ENCODE assay signal across 8 mouse cellular contexts in genomic region chr14:48083836-48084812, GRCm38 (mm10). TPM values are rescaled to one million over a fixed set of nuclear protein-coding genes. Genes with fewer than 3 reads are reported as not detected.
DNase-seq lines count a peak whose midpoint lies in the region; ATAC-seq and TF ChIP-seq lines count a peak whose summit lies in the region.

No protein-coding gene starts in this region.

- TF ChIP-seq CTCF in intestine, postnatal 0 days (IDR thresholded peaks at IDR 0.05; ENCODE audit: low read depth), result no peak

- no peaks in the 10 kb centered on the region for H3K36me3 ChIP-seq in embryonic facial prominence, embryonic 14.5 days (ENCODE audit: control insufficient read depth, insufficient read depth, low read length)
- H3K36me3 ChIP-seq in intestine, postnatal 0 days (ENCODE audit: control insufficient read depth, insufficient read depth), result no peaks in the 10 kb centered on the region

- WGBS in embryonic facial prominence, embryonic 14.5 days, result 25% methylated on average over 14 of the region's 14 CpGs
- WGBS in intestine, postnatal 0 days, result 28% methylated on average over 14 of the region's 14 CpGs

- no peaks in the 10 kb centered on the region for H3K27me3 ChIP-seq in embryonic facial prominence, embryonic 14.5 days (replicated peaks; ENCODE audit: control insufficient read depth, insufficient read depth, low read length)
- H3K27me3 ChIP-seq in intestine, postnatal 0 days (replicated peaks; ENCODE audit: control insufficient read depth, insufficient read depth, low read length), result no peaks in the 10 kb centered on the region

- H3K4me1 ChIP-seq in embryonic facial prominence, embryonic 14.5 days (ENCODE audit: control insufficient read depth, insufficient read depth, low read length), result peaks cover 10% of the 10 kb centered on the region; the same call in 1 of the 2 replicates
- H3K4me1 ChIP-seq in intestine, postnatal 0 days (replicated peaks; ENCODE audit: control insufficient read depth, insufficient read depth, low read length), result no peaks in the 10 kb centered on the region

- no peak overlapping the region for H3K9ac ChIP-seq in embryonic facial prominence, embryonic 14.5 days (ENCODE audit: low read depth, low read length)
- H3K9ac ChIP-seq in intestine, postnatal 0 days (ENCODE audit: low read depth, low read length), result no peak overlapping the region

- no peak for DNase-seq in frontal cortex, postnatal 36 days (ENCODE audit: low spot score in 2 of 2)
- peak; percentile 57 for DNase-seq in Muller cell, postnatal 12 days (ENCODE audit: inconsistent ontology term)
- DNase-seq in embryonic facial prominence, embryonic 14.5 days (ENCODE audit: low spot score), result peak; percentile 63
- DNase-seq in layer of hippocampus, postnatal 14 days (ENCODE audit: low spot score in 2 of 2), result peak; percentile 27 to 65
- DNase-seq in spleen, postnatal 14 days (ENCODE audit: low spot score in 2 of 2), result no peak

- peak; percentile 34; the same call in 1 of the 2 replicates for ATAC-seq in frontal cortex, adult (ENCODE audit: low TSS enrichment)
- ATAC-seq in embryonic facial prominence, embryonic 14.5 days (ENCODE audit: low read depth), result 0 out of 2 replicates have a peak, but pooled peaks have one; percentile 41
- ATAC-seq in megakaryocyte-erythroid progenitor cell, adult 5-6 weeks (replicated peaks; ENCODE audit: low FRiP score, low TSS enrichment, poor library complexity, severe bottlenecking), result no peak
- no peak for ATAC-seq in intestine, postnatal 0 days

- H3K27ac ChIP-seq in embryonic facial prominence, embryonic 14.5 days (replicated peaks; ENCODE audit: low read depth, low read length), result no peak overlapping the region
- no peak overlapping the region for H3K27ac ChIP-seq in intestine, postnatal 0 days (ENCODE audit: low read depth, low read length)

- peak overlapping the region; percentile 13; the same call in 1 of the 2 replicates for H3K4me2 ChIP-seq in embryonic facial prominence, embryonic 14.5 days (ENCODE audit: low read depth, low read length)
- H3K4me2 ChIP-seq in intestine, postnatal 0 days (replicated peaks; ENCODE audit: low read depth), result no peak overlapping the region

- H3K9me3 ChIP-seq in embryonic facial prominence, embryonic 14.5 days (ENCODE audit: control insufficient read depth, low read length), result no peaks in the 10 kb centered on the region
- no peaks in the 10 kb centered on the region for H3K9me3 ChIP-seq in intestine, postnatal 0 days (ENCODE audit: control insufficient read depth)

- no peak overlapping the region for H3K4me3 ChIP-seq in embryonic facial prominence, embryonic 14.5 days (ENCODE audit: low read depth, low read length)
- no peak overlapping the region for H3K4me3 ChIP-seq in intestine, postnatal 0 days (ENCODE audit: low read depth, low read length)

RNA-seq across cellular contexts. Expression of gene Peli2, which starts 36.5 kb away (rescaled TPM):
- polyA plus RNA-seq in embryonic facial prominence, embryonic 14.5 days (2014; fragmentation: Nextera tagmentation; extraction: Ambion mirVana), result 5.5 and 6.9 TPM in 2 replicates
- 10 to 100 TPM; 20.4 to 26.0 TPM for total RNA-seq in layer of hippocampus, postnatal 14 days (2021)
- 0.72 TPM in 1 of 2 replicates, not detected in the other for total RNA-seq in megakaryocyte-erythroid progenitor cell, adult 5-6 weeks (2014; fragmentation: Nextera tagmentation)
- 0.05 and 0.57 TPM in 2 replicates for total RNA-seq in megakaryocyte-erythroid progenitor cell, adult 5-6 weeks (2017)
- 2.0 and 2.1 TPM in 2 replicates for polyA plus RNA-seq in intestine, postnatal 0 days (2015; fragmentation: Nextera tagmentation; extraction: Ambion mirVana)

Comparison
In these comparisons a context has a peak if more than half of its experiments do, and no peak if none do; other contexts are left out.
1. ATAC-seq: peak in frontal cortex, adult (single experiment) and embryonic facial prominence, embryonic 14.5 days (single experiment); none in megakaryocyte-erythroid progenitor cell, adult 5-6 weeks (single experiment) and intestine, postnatal 0 days (single experiment).
2. DNase-seq: peak in Muller cell, postnatal 12 days (single experiment), embryonic facial prominence, embryonic 14.5 days (single experiment) and layer of hippocampus, postnatal 14 days (2 of 2); none in frontal cortex, postnatal 36 days (0 of 2) and spleen, postnatal 14 days (0 of 2).
3. RNA of gene Peli2, which starts 36.5 kb away (total RNA-seq): 20.4 to 26.0 TPM in layer of hippocampus, postnatal 14 days; 0.05 to 0.72 TPM in megakaryocyte-erythroid progenitor cell, adult 5-6 weeks; every median in the first group is over 10 times any median in the second.